Mouse (Mus musculus): ENCODE measurements around the gene Slc25a12. TPM values are rescaled to one million over a fixed set of nuclear protein-coding genes. Genes with fewer than 3 reads are reported as not detected.

The Slc25a12 gene
- polyA plus RNA-seq, 1 experiment = 0.78 TPM

DNA sequence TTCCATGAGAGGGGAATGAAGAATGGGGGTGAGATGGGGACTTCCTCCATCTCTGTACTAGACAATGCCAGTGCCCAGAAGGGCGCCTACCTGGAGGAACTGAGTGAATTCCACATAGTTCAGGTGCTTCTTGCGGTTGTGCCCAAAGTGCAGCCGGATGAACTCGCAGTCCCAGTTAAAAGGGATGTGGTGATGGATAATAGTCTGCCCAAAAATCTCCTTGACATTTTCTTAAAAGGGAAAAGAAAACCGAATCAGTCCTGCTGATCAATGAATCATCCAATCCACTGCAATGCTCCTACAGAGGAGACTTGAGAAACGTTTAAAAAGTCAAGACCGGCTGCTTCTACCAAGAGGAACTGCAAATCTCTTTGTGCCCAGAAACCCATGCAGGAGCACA, 43.7 kb downstream of the Slc25a12 start:
- Histone ChIP-seq H3K4me3 (replicated peaks) (no peak overlapping the region), H3K4me1 (ENCODE audit: control insufficient read depth) (no peaks in the 10 kb centered on the region), H3K9me3 (ENCODE audit: control insufficient read depth, low read length) (no peaks in the 10 kb centered on the region), H3K27me3 (ENCODE audit: control insufficient read depth) (no peaks in the 10 kb centered on the region), H3K36me3 (ENCODE audit: control insufficient read depth) (peaks cover 42% of the 10 kb centered on the region)
- TF ChIP-seq TAL1 (IDR thresholded peaks at IDR 0.05; ENCODE audit: low read length) = no peak
- no peak for TF ChIP-seq GATA1 (IDR thresholded peaks at IDR 0.05; ENCODE audit: low read length)

- H3K36me3 ChIP-seq (ENCODE audit: control insufficient read depth) = peaks cover 44% of the 10 kb centered on the region
- no peak overlapping the region for H3K4me3 ChIP-seq (replicated peaks)
- H3K27me3 ChIP-seq (ENCODE audit: control insufficient read depth) = no peaks in the 10 kb centered on the region
- TF ChIP-seq TAL1 (IDR thresholded peaks at IDR 0.05; ENCODE audit: low read length) = no peak
- TF ChIP-seq GATA1 (IDR thresholded peaks at IDR 0.05; ENCODE audit: low read length) = no peak
- no peaks in the 10 kb centered on the region for H3K9me3 ChIP-seq (ENCODE audit: control insufficient read depth, low read length)
- H3K4me1 ChIP-seq (ENCODE audit: control insufficient read depth) = no peaks in the 10 kb centered on the region
Measured at GRCm38 (mm10) chr2:71321486-71321885, 46.1 kb downstream of the Slc25a12 start.

DNA sequence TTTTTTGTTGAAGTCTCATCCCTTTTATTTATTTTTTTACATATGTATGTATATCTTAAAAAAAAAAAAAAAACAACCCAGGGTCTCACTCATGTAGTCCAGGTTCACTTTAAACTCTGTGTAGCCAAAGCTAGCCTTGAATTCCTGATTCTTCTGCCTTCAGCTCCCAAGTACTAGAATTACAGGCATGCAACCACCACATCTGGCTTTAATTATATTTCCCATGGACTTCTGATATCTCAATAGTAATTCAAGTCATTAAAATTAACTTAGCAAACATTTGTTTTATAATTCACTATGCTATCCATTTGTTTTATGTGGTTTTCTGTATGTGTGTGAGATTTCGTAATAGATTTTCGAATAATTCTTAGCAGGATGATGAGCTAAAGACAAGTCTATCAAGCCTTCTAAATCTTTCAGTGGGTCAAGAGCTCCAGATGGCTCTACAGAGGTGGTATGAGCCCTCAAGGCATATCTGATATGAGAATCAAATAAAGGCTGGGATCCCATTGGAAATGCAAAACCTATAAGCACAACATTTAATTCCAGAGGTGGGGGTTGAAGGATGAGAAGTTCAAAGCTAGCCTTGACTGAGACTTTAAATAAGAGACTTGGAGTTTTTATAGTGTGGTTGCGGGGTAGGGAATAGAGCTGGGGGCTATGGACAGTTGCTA, 51.3 kb downstream of the Slc25a12 start:
- Histone ChIP-seq H3K9me3 (ENCODE audit: control insufficient read depth, low read length) (no peaks in the 10 kb centered on the region), H3K27me3 (ENCODE audit: control insufficient read depth) (no peaks in the 10 kb centered on the region), H3K4me3 (replicated peaks) (no peak overlapping the region), H3K4me1 (ENCODE audit: control insufficient read depth) (no peaks in the 10 kb centered on the region), H3K36me3 (ENCODE audit: control insufficient read depth) (peaks cover 49% of the 10 kb centered on the region)
- TF ChIP-seq TAL1 (IDR thresholded peaks at IDR 0.05; ENCODE audit: low read length) = no peak
- no peak for TF ChIP-seq GATA1 (IDR thresholded peaks at IDR 0.05; ENCODE audit: low read length)

DNA sequence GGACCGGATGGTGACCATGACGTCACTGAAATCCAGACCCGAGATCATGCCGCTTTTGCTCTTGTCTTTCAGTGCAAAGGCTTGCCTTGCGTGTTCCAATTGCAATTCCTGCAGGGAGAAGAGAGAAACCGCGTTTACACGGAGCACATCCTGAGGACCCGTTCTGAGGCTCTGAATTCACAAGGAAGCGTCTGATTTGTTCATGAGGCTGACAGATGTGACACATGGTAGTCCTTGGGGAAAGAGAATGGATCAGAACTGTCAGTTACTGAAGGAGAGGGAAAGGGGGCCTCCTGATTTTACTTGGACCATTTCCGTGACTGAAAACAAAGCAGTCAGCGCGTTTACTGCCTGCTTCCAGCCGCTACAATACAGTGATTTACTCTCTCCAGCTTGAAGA, 52.5 kb downstream of the Slc25a12 start:
- H3K4me3 ChIP-seq (replicated peaks) = no peak overlapping the region
- peaks cover 49% of the 10 kb centered on the region for H3K36me3 ChIP-seq (ENCODE audit: control insufficient read depth)

DNA sequence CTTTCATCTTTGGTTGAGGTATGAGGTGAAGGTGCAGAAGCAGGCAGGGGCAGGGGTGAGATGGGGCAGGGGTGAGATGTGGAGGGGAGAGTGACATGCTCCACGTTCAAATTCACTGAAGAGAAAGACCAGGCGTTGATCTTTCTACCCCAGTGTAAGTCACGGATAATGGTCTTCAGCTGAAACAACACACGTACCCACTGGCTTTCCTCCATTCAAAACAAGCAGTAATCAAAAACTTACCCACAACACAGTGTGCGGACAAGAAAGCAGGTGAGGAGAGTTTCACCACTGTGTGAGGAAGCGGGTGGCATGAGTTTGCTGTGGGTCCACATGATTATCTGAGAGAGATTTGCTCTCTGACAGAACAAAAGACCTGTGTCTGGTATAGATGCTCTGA, 53.5 kb downstream of the Slc25a12 start:
- Histone ChIP-seq H3K36me3 (ENCODE audit: control insufficient read depth) (peaks cover 47% of the 10 kb centered on the region), H3K9me3 (ENCODE audit: control insufficient read depth, low read length) (no peaks in the 10 kb centered on the region), H3K4me1 (ENCODE audit: control insufficient read depth) (no peaks in the 10 kb centered on the region), H3K27me3 (ENCODE audit: control insufficient read depth) (no peaks in the 10 kb centered on the region), H3K4me3 (replicated peaks) (no peak overlapping the region)
- TF ChIP-seq GATA1 (IDR thresholded peaks at IDR 0.05; ENCODE audit: low read length) (no peak), TAL1 (IDR thresholded peaks at IDR 0.05; ENCODE audit: low read length) (no peak)

More for the DNA sequence above, 52.5 kb downstream of the Slc25a12 start:
- TF ChIP-seq GATA1 (IDR thresholded peaks at IDR 0.05; ENCODE audit: low read length) (no peak), TAL1 (IDR thresholded peaks at IDR 0.05; ENCODE audit: low read length) (no peak)
- Histone ChIP-seq H3K9me3 (ENCODE audit: control insufficient read depth, low read length) (no peaks in the 10 kb centered on the region), H3K27me3 (ENCODE audit: control insufficient read depth) (no peaks in the 10 kb centered on the region), H3K4me1 (ENCODE audit: control insufficient read depth) (no peaks in the 10 kb centered on the region)

DNA sequence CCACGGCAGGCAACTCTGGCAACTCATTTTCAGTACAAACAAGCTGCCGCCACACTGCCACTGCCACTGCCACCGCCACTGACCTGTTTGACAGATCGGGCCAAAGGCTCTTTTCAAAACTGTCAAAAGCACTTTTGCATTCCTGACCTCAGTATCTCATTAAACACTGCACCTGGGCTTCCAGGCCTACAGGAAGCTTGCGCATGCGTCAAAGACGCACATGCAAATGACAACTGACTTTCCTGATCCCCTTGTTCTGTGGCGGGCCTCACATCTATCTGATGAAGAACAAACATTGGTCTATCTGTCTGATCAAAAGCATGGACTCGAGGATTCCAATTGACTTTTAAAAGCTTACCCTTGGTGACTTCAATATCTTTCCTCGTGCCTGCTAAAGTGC, 55.5 kb downstream of the Slc25a12 start:
- Histone ChIP-seq H3K4me1 (ENCODE audit: control insufficient read depth) (no peaks in the 10 kb centered on the region), H3K36me3 (ENCODE audit: control insufficient read depth) (peaks cover 41% of the 10 kb centered on the region), H3K4me3 (replicated peaks) (no peak overlapping the region), H3K27me3 (ENCODE audit: control insufficient read depth) (no peaks in the 10 kb centered on the region), H3K9me3 (ENCODE audit: control insufficient read depth, low read length) (no peaks in the 10 kb centered on the region)
- TF ChIP-seq GATA1 (IDR thresholded peaks at IDR 0.05; ENCODE audit: low read length) (no peak), TAL1 (IDR thresholded peaks at IDR 0.05; ENCODE audit: low read length) (no peak)

- H3K36me3 ChIP-seq (ENCODE audit: control insufficient read depth) = peaks cover 42% of the 10 kb centered on the region
- no peaks in the 10 kb centered on the region for H3K4me1 ChIP-seq (ENCODE audit: control insufficient read depth)
- H3K4me3 ChIP-seq (replicated peaks) = no peak overlapping the region
- H3K27me3 ChIP-seq (ENCODE audit: control insufficient read depth) = no peaks in the 10 kb centered on the region
- TF ChIP-seq TAL1 (IDR thresholded peaks at IDR 0.05; ENCODE audit: low read length) (no peak), GATA1 (IDR thresholded peaks at IDR 0.05; ENCODE audit: low read length) (no peak)
- H3K9me3 ChIP-seq (ENCODE audit: control insufficient read depth, low read length) = no peaks in the 10 kb centered on the region
Measured at GRCm38 (mm10) chr2:71309726-71310125, 57.8 kb downstream of the Slc25a12 start.

- H3K27me3 ChIP-seq (ENCODE audit: control insufficient read depth) = no peaks in the 10 kb centered on the region
- TF ChIP-seq GATA1 (IDR thresholded peaks at IDR 0.05; ENCODE audit: low read length) (no peak), TAL1 (IDR thresholded peaks at IDR 0.05; ENCODE audit: low read length) (no peak)
- peaks cover 28% of the 10 kb centered on the region for H3K36me3 ChIP-seq (ENCODE audit: control insufficient read depth)
- H3K9me3 ChIP-seq (ENCODE audit: control insufficient read depth, low read length) = no peaks in the 10 kb centered on the region
- H3K4me1 ChIP-seq (ENCODE audit: control insufficient read depth) = peaks cover 3% of the 10 kb centered on the region
- H3K4me3 ChIP-seq (replicated peaks) = no peak overlapping the region
Measured at GRCm38 (mm10) chr2:71306357-71306756, 61.2 kb downstream of the Slc25a12 start.

GRCm38 (mm10) chr2:71304821-71305220, 62.7 kb downstream of the Slc25a12 start:
- Histone ChIP-seq H3K4me1 (ENCODE audit: control insufficient read depth) (peaks cover 4% of the 10 kb centered on the region), H3K4me3 (replicated peaks) (no peak overlapping the region), H3K36me3 (ENCODE audit: control insufficient read depth) (peaks cover 22% of the 10 kb centered on the region), H3K27me3 (ENCODE audit: control insufficient read depth) (no peaks in the 10 kb centered on the region), H3K9me3 (ENCODE audit: control insufficient read depth, low read length) (no peaks in the 10 kb centered on the region)
- TF ChIP-seq GATA1 (IDR thresholded peaks at IDR 0.05; ENCODE audit: low read length) = no peak
- TF ChIP-seq TAL1 (IDR thresholded peaks at IDR 0.05; ENCODE audit: low read length) = no peak

- H3K4me1 ChIP-seq (ENCODE audit: control insufficient read depth) = peaks cover 4% of the 10 kb centered on the region
- H3K4me3 ChIP-seq (replicated peaks) = no peak overlapping the region
- peaks cover 21% of the 10 kb centered on the region for H3K36me3 ChIP-seq (ENCODE audit: control insufficient read depth)
- H3K27me3 ChIP-seq (ENCODE audit: control insufficient read depth) = no peaks in the 10 kb centered on the region
- H3K9me3 ChIP-seq (ENCODE audit: control insufficient read depth, low read length) = no peaks in the 10 kb centered on the region
- TF ChIP-seq TAL1 (IDR thresholded peaks at IDR 0.05; ENCODE audit: low read length) = no peak
- no peak for TF ChIP-seq GATA1 (IDR thresholded peaks at IDR 0.05; ENCODE audit: low read length)
Measured at GRCm38 (mm10) chr2:71303221-71303620, 64.3 kb downstream of the Slc25a12 start.
